Mouse (Mus musculus) megakaryocyte, embryonic 14.5 days (primary cell): ENCODE data around the gene Map2.

Source experiments
- FLI1 ChIP-seq: IDR thresholded peaks from 2 replicates; pipeline ENCODE4 v1.6.1; 2012; ENCODE audit warnings: low read length, inconsistent platforms, mixed read lengths
- GATA1 ChIP-seq: IDR thresholded peaks from 3 replicates; pipeline ENCODE4 v1.6.1; 2012; ENCODE audit warnings: mixed read lengths, low read length, inconsistent platforms, borderline replicate concordance

DNA sequence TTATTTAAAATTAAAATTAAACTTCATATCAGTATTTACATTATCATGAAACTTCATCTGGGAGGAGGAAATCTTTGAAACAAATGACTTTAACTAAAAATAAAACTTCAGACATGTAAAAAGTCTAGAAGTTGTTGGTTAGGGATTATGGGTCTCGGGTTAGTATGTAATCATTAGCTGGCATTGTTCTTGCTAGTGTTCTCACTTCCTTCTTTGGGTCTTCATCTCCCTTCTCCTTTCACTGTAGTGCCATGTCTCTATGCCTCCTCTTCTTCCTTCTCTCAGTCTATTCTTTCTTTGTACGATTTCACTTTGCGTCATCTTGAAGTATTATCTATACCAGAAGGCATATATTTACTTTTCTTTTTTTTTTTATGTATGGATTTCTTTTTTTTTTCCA lies 55.3 kb downstream of the Map2 start:
- TF ChIP-seq GATA1 (no peak), FLI1 (no peak)
